Mouse (Mus musculus): Measurements from ENCODE around the gene Tmem151a. TPM values are rescaled to one million over a fixed set of nuclear protein-coding genes. Genes with fewer than 3 reads are reported as not detected.
A peak's percentile ranks its signal among the peaks of the same experiment; 100 is the strongest.

Tmem151a gene
- polyA plus RNA-seq, 1 experiment from 2014 or later: 2.8 TPM

DNA sequence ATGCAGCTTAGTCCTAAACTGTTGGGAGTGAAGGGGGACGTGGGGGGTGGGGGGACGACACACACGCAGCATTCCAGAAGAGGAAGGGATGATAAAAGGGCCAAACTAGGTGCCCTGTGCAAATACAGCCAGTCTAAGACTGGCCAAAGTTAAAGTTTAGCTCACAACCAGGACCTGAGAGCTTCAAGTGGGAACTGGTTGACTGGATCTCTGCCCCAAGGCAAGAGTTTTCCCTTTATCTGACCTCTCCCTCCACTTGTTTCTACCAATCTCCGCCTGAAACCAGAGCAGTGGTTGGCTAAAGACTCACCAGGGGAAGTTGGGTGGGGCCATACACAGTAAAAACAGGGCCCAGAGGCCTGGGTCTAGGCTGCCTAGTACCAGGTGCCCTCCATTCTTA is 23.4 kb upstream of the Tmem151a start:
- H3K27me3 ChIP-seq: no peaks in the 10 kb centered on the region
- H3K4me3 ChIP-seq (replicated peaks): no peak overlapping the region
- ATAC-seq (ENCODE audit: insufficient number of reproducible peaks, insufficient read depth, low FRiP score, low TSS enrichment, low read depth): no peak
- no peak overlapping the region for H3K4me2 ChIP-seq
- H3K36me3 ChIP-seq: peaks cover 75% of the 10 kb centered on the region
- WGBS: 65% methylated on average over 4 of the region's 4 CpGs
- peaks cover 15% of the 10 kb centered on the region for H3K4me1 ChIP-seq (replicated peaks)
- H3K27ac ChIP-seq: no peak overlapping the region
- H3K9me3 ChIP-seq: no peaks in the 10 kb centered on the region
- H3K9ac ChIP-seq (replicated peaks): no peak overlapping the region; the same call in 1 of the 2 replicates

GRCm38 (mm10) chr19:5108271-5108575 is 22.9 kb upstream of the Tmem151a start:
- no peak overlapping the region; the same call in 1 of the 2 replicates for H3K9ac ChIP-seq (replicated peaks)
- H3K27ac ChIP-seq: no peak overlapping the region
- no peak for ATAC-seq (ENCODE audit: insufficient number of reproducible peaks, insufficient read depth, low FRiP score, low TSS enrichment, low read depth)
- H3K27me3 ChIP-seq: no peaks in the 10 kb centered on the region
- H3K4me3 ChIP-seq (replicated peaks): no peak overlapping the region
- peaks cover 15% of the 10 kb centered on the region for H3K4me1 ChIP-seq (replicated peaks)
- H3K9me3 ChIP-seq: no peaks in the 10 kb centered on the region
- WGBS: 34% methylated on average over 5 of the region's 5 CpGs
- no peak overlapping the region for H3K4me2 ChIP-seq
- H3K36me3 ChIP-seq: peaks cover 75% of the 10 kb centered on the region

DNA sequence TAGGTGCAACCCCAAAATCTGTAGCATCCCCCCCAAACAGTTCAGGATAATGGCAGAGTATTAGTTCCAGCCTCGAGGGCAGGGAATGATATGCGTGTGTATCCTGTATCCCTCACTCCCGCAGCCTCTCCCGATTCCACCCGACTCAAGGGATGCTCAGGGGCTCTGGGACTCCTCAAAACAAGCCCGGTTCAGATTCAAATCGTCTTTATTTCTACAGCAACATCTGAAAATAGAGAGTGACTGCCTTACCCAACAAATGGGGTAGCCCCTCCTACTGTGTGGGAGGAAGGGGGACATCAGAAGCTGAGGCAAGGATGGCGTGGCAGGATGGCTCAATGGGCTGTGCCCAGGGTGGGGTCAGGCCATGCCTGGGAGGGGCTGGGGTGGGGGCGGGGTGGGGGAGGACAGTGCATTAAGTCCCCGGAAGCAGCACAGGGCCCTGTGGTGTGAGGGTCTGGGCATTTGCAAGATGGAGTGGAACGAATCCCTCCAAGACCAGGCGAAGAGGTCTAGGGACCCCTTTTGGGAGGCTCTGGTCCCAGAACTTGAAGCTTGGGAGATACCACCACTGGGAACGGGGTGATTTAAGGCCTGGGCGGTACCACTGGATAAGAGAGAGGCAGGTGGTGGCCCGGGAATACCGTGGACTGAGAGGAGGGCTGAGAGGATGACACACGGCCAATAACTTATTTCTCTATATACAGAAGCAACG is 22.4 kb upstream of the Tmem151a start:
- Histone ChIP-seq H3K4me1 (replicated peaks) (peaks cover 15% of the 10 kb centered on the region), H3K36me3 (peaks cover 75% of the 10 kb centered on the region), H3K27ac (no peak overlapping the region), H3K9me3 (no peaks in the 10 kb centered on the region), H3K27me3 (no peaks in the 10 kb centered on the region), H3K4me3 (replicated peaks) (no peak overlapping the region), H3K9ac (replicated peaks) (no peak overlapping the region), H3K4me2 (peak overlapping the region; percentile 94; the same call in 1 of the 2 replicates)
- 75% methylated on average over 18 of the region's 18 CpGs for WGBS
- no peak for ATAC-seq (ENCODE audit: insufficient number of reproducible peaks, insufficient read depth, low FRiP score, low TSS enrichment, low read depth)

- H3K4me1 ChIP-seq (replicated peaks): peaks cover 15% of the 10 kb centered on the region
- peak; percentile 87 for ATAC-seq (ENCODE audit: insufficient number of reproducible peaks, insufficient read depth, low FRiP score, low TSS enrichment, low read depth)
- 0% methylated on average over 39 of the region's 46 CpGs for WGBS
- H3K9ac ChIP-seq (replicated peaks): peak within 1 kb of the TSS; percentile 89
- no peaks in the 10 kb centered on the region for H3K9me3 ChIP-seq
- peak within 1 kb of the TSS; percentile 78 for H3K4me3 ChIP-seq (replicated peaks)
- H3K27ac ChIP-seq: peak within 1 kb of the TSS; percentile 95
- H3K27me3 ChIP-seq: no peaks in the 10 kb centered on the region
- H3K4me2 ChIP-seq: peak within 1 kb of the TSS; percentile 94
- H3K36me3 ChIP-seq: peaks cover 75% of the 10 kb centered on the region
Measured at GRCm38 (mm10) chr19:5106731-5107191, 21.4 kb upstream of the Tmem151a start, which contains the start of gene Rab1b. TSS of gene Rab1b (minus strand) at chr19:5107072.

GRCm38 (mm10) chr19:5106074-5106473 is 20.7 kb upstream of the Tmem151a start:
- H3K4me2 ChIP-seq: peak overlapping the region; percentile 94
- peak overlapping the region; percentile 78 for H3K4me3 ChIP-seq (replicated peaks)
- peaks cover 15% of the 10 kb centered on the region for H3K4me1 ChIP-seq (replicated peaks)
- peak overlapping the region; percentile 95 for H3K27ac ChIP-seq
- H3K36me3 ChIP-seq: peaks cover 75% of the 10 kb centered on the region
- H3K9ac ChIP-seq (replicated peaks): peak overlapping the region; percentile 89
- H3K27me3 ChIP-seq: no peaks in the 10 kb centered on the region
- H3K9me3 ChIP-seq: no peaks in the 10 kb centered on the region
- 19% methylated on average over 9 of the region's 9 CpGs for WGBS
- ATAC-seq (ENCODE audit: insufficient number of reproducible peaks, insufficient read depth, low FRiP score, low TSS enrichment, low read depth): no peak

- peak within 1 kb of the TSS; percentile 80 for H3K4me3 ChIP-seq (replicated peaks)
- H3K27ac ChIP-seq: peak within 1 kb of the TSS; percentile 72
- peaks cover 64% of the 10 kb centered on the region for H3K4me1 ChIP-seq (replicated peaks)
- H3K9ac ChIP-seq (replicated peaks): peak within 1 kb of the TSS; percentile 91
- no peaks in the 10 kb centered on the region for H3K27me3 ChIP-seq
- 3% methylated on average over 48 of the region's 48 CpGs for WGBS
- peak within 1 kb of the TSS; percentile 98 for H3K4me2 ChIP-seq
- H3K36me3 ChIP-seq: peaks cover 49% of the 10 kb centered on the region
- H3K9me3 ChIP-seq: no peaks in the 10 kb centered on the region
- peak; percentile 57 for ATAC-seq (ENCODE audit: insufficient number of reproducible peaks, insufficient read depth, low FRiP score, low TSS enrichment, low read depth)
Measured at GRCm38 (mm10) chr19:5098363-5099143, 13.2 kb upstream of the Tmem151a start, which contains the start of gene Cnih2. TSS of gene Cnih2 (minus strand) at chr19:5098521.

DNA sequence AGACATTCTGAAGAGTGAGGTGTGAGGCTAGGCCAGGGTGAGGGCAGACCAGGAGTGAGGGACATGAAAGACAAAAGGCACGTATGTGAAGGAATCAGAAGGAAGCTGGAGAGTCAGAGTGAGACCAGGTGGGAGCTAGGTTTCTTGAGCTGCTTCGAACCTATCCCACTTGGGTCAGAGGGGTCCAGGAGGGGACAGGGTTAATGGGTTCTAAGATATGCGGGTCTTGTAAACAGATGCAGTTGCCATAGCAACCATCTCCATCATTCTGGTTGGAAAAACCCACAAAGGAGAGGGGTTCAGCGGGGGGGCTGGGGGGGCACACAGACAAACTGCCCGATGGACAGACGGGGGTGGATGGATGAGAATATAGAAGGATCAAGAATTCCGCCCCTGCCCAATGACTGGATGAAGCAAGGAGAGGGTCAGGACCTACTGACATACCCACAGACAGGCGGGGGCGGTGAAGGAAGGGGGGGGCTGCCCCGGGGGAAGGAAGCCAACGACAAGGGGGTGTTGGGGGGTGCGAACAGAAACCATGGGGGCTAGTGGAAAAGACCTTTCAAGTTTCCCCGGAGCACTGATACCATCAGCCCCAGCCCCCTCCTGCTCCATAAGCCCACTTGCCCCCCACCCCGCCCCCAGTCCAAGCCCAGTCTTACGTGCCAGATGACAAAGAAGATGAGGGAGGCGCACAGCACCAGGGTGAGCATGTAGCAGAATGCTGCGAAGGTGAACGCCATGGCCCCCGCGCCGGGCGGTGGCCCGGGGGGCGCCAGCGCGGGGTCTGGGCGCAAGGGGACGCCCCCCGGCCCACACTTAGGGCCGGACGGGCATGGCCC is 12.4 kb upstream of the Tmem151a start:
- Histone ChIP-seq H3K36me3 (peaks cover 49% of the 10 kb centered on the region), H3K27ac (peak overlapping the region; percentile 72; the same call in 1 of the 2 replicates), H3K9ac (replicated peaks) (peak overlapping the region; percentile 91), H3K9me3 (no peaks in the 10 kb centered on the region), H3K4me1 (replicated peaks) (peaks cover 64% of the 10 kb centered on the region), H3K4me3 (replicated peaks) (peak overlapping the region; percentile 80), H3K4me2 (peak overlapping the region; percentile 98), H3K27me3 (no peaks in the 10 kb centered on the region)
- 0 out of 2 replicates have a peak, but pooled peaks have one; percentile 10 for ATAC-seq (ENCODE audit: insufficient number of reproducible peaks, insufficient read depth, low FRiP score, low TSS enrichment, low read depth)
- 4% methylated on average over 31 of the region's 31 CpGs for WGBS

DNA sequence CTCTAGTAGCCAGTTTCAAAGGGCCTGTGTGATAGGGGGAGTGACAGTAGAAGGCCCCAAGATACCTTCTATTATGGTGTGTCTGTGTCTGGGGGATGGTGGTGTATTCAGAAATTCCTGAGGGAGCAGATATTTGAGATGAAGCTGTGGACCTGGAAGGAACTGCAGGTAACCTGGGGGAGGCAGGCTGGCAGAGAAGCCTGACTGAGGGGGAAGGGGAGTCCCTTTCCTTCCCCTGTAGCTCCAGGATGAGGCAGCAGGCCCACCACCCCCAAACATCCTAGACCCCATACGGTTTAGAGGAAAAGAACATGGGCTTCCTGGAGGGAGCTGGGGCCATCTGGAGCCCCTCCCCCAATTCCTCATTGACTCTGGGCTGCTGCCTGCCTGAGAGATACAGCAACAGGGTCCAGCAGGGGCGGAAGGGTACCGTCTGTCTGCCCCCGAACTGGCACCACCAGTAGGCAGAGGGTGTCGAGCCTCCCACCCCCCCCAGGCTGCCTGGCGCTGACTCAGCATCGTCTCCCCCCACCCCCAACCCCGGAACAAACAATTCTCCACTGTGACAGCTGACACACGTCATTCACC is 10.7 kb upstream of the Tmem151a start:
- peaks cover 64% of the 10 kb centered on the region for H3K4me1 ChIP-seq (replicated peaks)
- no peak for ATAC-seq (ENCODE audit: insufficient number of reproducible peaks, insufficient read depth, low FRiP score, low TSS enrichment, low read depth)
- H3K27ac ChIP-seq: 0 out of 2 replicates have a peak overlapping the region, but pooled peaks have one; percentile 29
- peak overlapping the region; percentile 9; the same call in 1 of the 2 replicates for H3K4me3 ChIP-seq (replicated peaks)
- peak overlapping the region; percentile 98 for H3K4me2 ChIP-seq
- WGBS: 9% methylated on average over 9 of the region's 9 CpGs
- H3K9me3 ChIP-seq: no peaks in the 10 kb centered on the region
- H3K9ac ChIP-seq (replicated peaks): no peak overlapping the region; the same call in 1 of the 2 replicates
- no peaks in the 10 kb centered on the region for H3K27me3 ChIP-seq
- peaks cover 49% of the 10 kb centered on the region for H3K36me3 ChIP-seq

GRCm38 (mm10) chr19:5094746-5095417 is 9.6 kb upstream of the Tmem151a start:
- Histone ChIP-seq H3K4me1 (replicated peaks) (peaks cover 62% of the 10 kb centered on the region), H3K27ac (peak overlapping the region; percentile 24; the same call in 1 of the 2 replicates)

GRCm38 (mm10) chr19:5094243-5094632 is 8.9 kb upstream of the Tmem151a start:
- peak; percentile 29; the same call in 1 of the 2 replicates for ATAC-seq (ENCODE audit: insufficient number of reproducible peaks, insufficient read depth, low FRiP score, low TSS enrichment, low read depth)
- peaks cover 57% of the 10 kb centered on the region for H3K4me1 ChIP-seq (replicated peaks)
- peak overlapping the region; percentile 15; the same call in 1 of the 2 replicates for H3K4me3 ChIP-seq (replicated peaks)

More at GRCm38 (mm10) chr19:5094746-5095417, 9.6 kb upstream of the Tmem151a start:
- peak overlapping the region; percentile 15; the same call in 1 of the 2 replicates for H3K4me3 ChIP-seq (replicated peaks)
- H3K9me3 ChIP-seq: no peaks in the 10 kb centered on the region
- WGBS: 41% methylated on average over 11 of the region's 11 CpGs
- no peaks in the 10 kb centered on the region for H3K27me3 ChIP-seq
- no peak for ATAC-seq (ENCODE audit: insufficient number of reproducible peaks, insufficient read depth, low FRiP score, low TSS enrichment, low read depth)
- peaks cover 46% of the 10 kb centered on the region for H3K36me3 ChIP-seq
- H3K9ac ChIP-seq (replicated peaks): no peak overlapping the region; the same call in 1 of the 2 replicates
- H3K4me2 ChIP-seq: peak overlapping the region; percentile 47

More at GRCm38 (mm10) chr19:5094243-5094632, 8.9 kb upstream of the Tmem151a start:
- H3K4me2 ChIP-seq: peak overlapping the region; percentile 47
- no peaks in the 10 kb centered on the region for H3K9me3 ChIP-seq
- under 1% methylated on average over 21 of the region's 21 CpGs for WGBS
- H3K27me3 ChIP-seq: no peaks in the 10 kb centered on the region
- peak overlapping the region; percentile 18; the same call in 1 of the 2 replicates for H3K9ac ChIP-seq (replicated peaks)
- H3K36me3 ChIP-seq: peaks cover 45% of the 10 kb centered on the region
- peak overlapping the region; percentile 24; the same call in 1 of the 2 replicates for H3K27ac ChIP-seq

Measured in limb, embryonic 12.5 days (tissue).